8 mouse cellular contexts compared by ENCODE assay signal in the genomic region with DNA sequence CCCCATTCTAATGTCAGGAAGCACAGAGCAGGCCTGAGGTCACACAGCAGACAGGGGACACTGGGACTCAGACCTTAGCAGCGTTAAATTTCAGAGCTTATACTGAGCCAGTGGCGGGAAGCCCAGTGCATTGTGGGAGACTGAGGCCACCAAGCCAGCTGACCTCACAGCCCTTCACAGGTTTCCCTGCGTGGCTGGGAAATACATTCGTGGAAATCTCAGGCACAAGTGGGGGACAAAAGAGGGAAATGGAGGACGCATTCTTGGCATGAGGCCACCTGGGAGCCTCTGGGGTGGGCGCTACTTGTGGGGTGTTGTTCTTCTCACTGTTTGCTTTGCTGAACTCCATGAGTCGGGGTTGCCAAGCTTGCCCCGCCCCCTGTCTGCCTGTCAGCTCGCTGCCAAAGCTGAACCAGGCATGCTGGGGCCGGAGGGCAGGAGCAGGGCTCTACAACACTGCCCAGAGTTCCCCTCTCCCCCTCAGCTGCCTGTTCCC. TPM values are rescaled to one million over a fixed set of nuclear protein-coding genes. Genes with fewer than 3 reads are reported as not detected.
DNase-seq lines count a peak whose midpoint lies in the region; ATAC-seq and TF ChIP-seq lines count a peak whose summit lies in the region.

No protein-coding gene starts in this region.

- H3K4me2 ChIP-seq in hindbrain, embryonic 11.5 days (replicated peaks; ENCODE audit: low read depth, low read length), result no peak overlapping the region
- H3K4me2 ChIP-seq in midbrain, embryonic 11.5 days, result peak overlapping the region; percentile 8

- H3K4me1 ChIP-seq in hindbrain, embryonic 10.5 days (replicated peaks), result peaks cover 39% of the 10 kb centered on the region
- H3K4me1 ChIP-seq in hindbrain, embryonic 11.5 days (replicated peaks; ENCODE audit: control insufficient read depth, insufficient read depth, low read length), result peaks cover 4% of the 10 kb centered on the region; the same call in 1 of the 2 replicates
- peaks cover 9% of the 10 kb centered on the region for H3K4me1 ChIP-seq in heart, adult 2 months (ENCODE audit: control insufficient read depth, insufficient read depth, low read length)
- peaks cover 8% of the 10 kb centered on the region for H3K4me1 ChIP-seq in midbrain, embryonic 11.5 days (ENCODE audit: control insufficient read depth, insufficient read depth, low read length)

- whole genome bisulfite sequencing in hindbrain, embryonic 10.5 days, result 36% methylated on average over 10 of the region's 10 CpGs
- WGBS in hindbrain, embryonic 11.5 days, result 34% methylated on average over 10 of the region's 10 CpGs
- WGBS in heart, adult 2 months, result 10% methylated on average over 10 of the region's 10 CpGs
- WGBS in midbrain, embryonic 11.5 days, result 41% methylated on average over 10 of the region's 10 CpGs

- no peak for TF ChIP-seq EP300 in heart, adult 2 months (IDR thresholded peaks at IDR 0.05; ENCODE audit: insufficient read depth, low read depth, low read length)

- no peak for TF ChIP-seq CTCF in heart, adult 2 months (IDR thresholded peaks at IDR 0.05)

- TF ChIP-seq POLR2A in heart, adult 2 months (IDR thresholded peaks at IDR 0.05; ENCODE audit: insufficient read depth, low read depth, low read length), result no peak

- H3K27me3 ChIP-seq in hindbrain, embryonic 10.5 days (ENCODE audit: insufficient read depth, poor library complexity, severe bottlenecking), result 0 out of 2 replicates have a peak, but pooled peaks cover 9% of the 10 kb centered on the region
- no peaks in the 10 kb centered on the region for H3K27me3 ChIP-seq in hindbrain, embryonic 11.5 days (ENCODE audit: control insufficient read depth, insufficient read depth, low read length)
- no peaks in the 10 kb centered on the region for H3K27me3 ChIP-seq in heart, adult 2 months (ENCODE audit: control insufficient read depth, insufficient read depth, low read length)
- no peaks in the 10 kb centered on the region for H3K27me3 ChIP-seq in midbrain, embryonic 11.5 days (ENCODE audit: control insufficient read depth, insufficient read depth, low read length)

- H3K36me3 ChIP-seq in hindbrain, embryonic 10.5 days, result no peaks in the 10 kb centered on the region
- H3K36me3 ChIP-seq in hindbrain, embryonic 11.5 days (ENCODE audit: control insufficient read depth, insufficient read depth, low read length), result no peaks in the 10 kb centered on the region
- no peaks in the 10 kb centered on the region for H3K36me3 ChIP-seq in heart, adult 2 months (ENCODE audit: control insufficient read depth, insufficient read depth, low read length)
- H3K36me3 ChIP-seq in midbrain, embryonic 11.5 days (ENCODE audit: control insufficient read depth, insufficient read depth, low read length), result no peaks in the 10 kb centered on the region

- no peak for ATAC-seq in hindbrain, embryonic 11.5 days (ENCODE audit: low FRiP score)
- ATAC-seq in midbrain, embryonic 11.5 days (ENCODE audit: low FRiP score), result no peak

- H3K79me2 ChIP-seq in heart, adult 2 months (replicated peaks; ENCODE audit: control insufficient read depth, insufficient read depth, low read length), result no peaks in the 10 kb centered on the region

- peak overlapping the region; percentile 9; the same call in 1 of the 2 replicates for H3K4me3 ChIP-seq in hindbrain, embryonic 10.5 days
- no peak overlapping the region for H3K4me3 ChIP-seq in hindbrain, embryonic 11.5 days (ENCODE audit: low read depth, low read length)
- no peak overlapping the region for H3K4me3 ChIP-seq in heart, adult 2 months
- H3K4me3 ChIP-seq in midbrain, embryonic 11.5 days (ENCODE audit: low read depth, low read length), result no peak overlapping the region

- DNase-seq in hindbrain, embryonic 10.5 days (ENCODE audit: low spot score), result peak; percentile 17
- DNase-seq in hindbrain, embryonic 11.5 days (ENCODE audit: low spot score), result no peak
- DNase-seq in heart, adult 2 months, result peak; percentile 53 to 61
- peak; percentile 12 to 15 for DNase-seq in kidney, adult 8-10 months
- DNase-seq in midbrain, embryonic 11.5 days (ENCODE audit: low spot score, missing footprints), result no peak
- DNase-seq in gastrocnemius, postnatal 36 days, result no peak
- no peak for DNase-seq in thymus, postnatal 4 days
- DNase-seq in thymus, postnatal 36 days, result no peak

- intact Hi-C loops in heart, adult 2 months (cut with DNase I), result no loop called here
- intact Hi-C loops in gastrocnemius, postnatal 36 days (cut with DNase I), result loop anchor here (5.0 kb wide), 1 partner anchor 84 kb away; a partner anchor contains a TSS

- H3K9ac ChIP-seq in hindbrain, embryonic 11.5 days (ENCODE audit: low read depth, low read length), result no peak overlapping the region
- H3K9ac ChIP-seq in heart, adult 2 months (ENCODE audit: low read depth, low read length), result no peak overlapping the region
- H3K9ac ChIP-seq in midbrain, embryonic 11.5 days (ENCODE audit: low read length), result no peak overlapping the region

- peak overlapping the region; percentile 64 for H3K27ac ChIP-seq in hindbrain, embryonic 10.5 days
- no peak overlapping the region for H3K27ac ChIP-seq in hindbrain, embryonic 11.5 days (ENCODE audit: low read depth, low read length)
- peak overlapping the region; percentile 68 for H3K27ac ChIP-seq in heart, adult 2 months
- H3K27ac ChIP-seq in midbrain, embryonic 11.5 days (ENCODE audit: low read depth, low read length), result no peak overlapping the region

- H3K9me3 ChIP-seq in hindbrain, embryonic 10.5 days, result no peaks in the 10 kb centered on the region
- H3K9me3 ChIP-seq in hindbrain, embryonic 11.5 days (ENCODE audit: control insufficient read depth, low read length), result no peaks in the 10 kb centered on the region
- H3K9me3 ChIP-seq in midbrain, embryonic 11.5 days (ENCODE audit: control insufficient read depth, low read length), result no peaks in the 10 kb centered on the region

RNA-seq across cellular contexts. Expression of a gene that starts 29.9 kb away (rescaled TPM):
- polyA plus RNA-seq in hindbrain, embryonic 10.5 days (2016; fragmentation: Nextera tagmentation; extraction: Ambion mirVana), result 0.35 and 0.58 TPM in 2 replicates
- polyA plus RNA-seq in hindbrain, embryonic 11.5 days (2014; fragmentation: Nextera tagmentation; extraction: Ambion mirVana), result 0.25 and 0.71 TPM in 2 replicates
- 1 to 10 TPM; 1.8 to 3.2 TPM for total RNA-seq in heart, adult 2 months (2021)
- polyA plus RNA-seq in heart, adult 2 months (2012; rRNA removed), result 2.0 and 2.8 TPM in 2 replicates
- 0.08 and 0.12 TPM in 2 replicates for polyA plus RNA-seq in midbrain, embryonic 11.5 days (2014; fragmentation: Nextera tagmentation; extraction: Ambion mirVana)
- total RNA-seq in gastrocnemius, postnatal 36 days (2021), result under 1 TPM; 0.23 to 0.35 TPM

Comparison
In these comparisons a context has a peak if more than half of its experiments do, and no peak if none do; other contexts are left out.
1. DNase-seq: peak in hindbrain, embryonic 10.5 days (single experiment), heart, adult 2 months (2 of 2) and kidney, adult 8-10 months (2 of 2); none in hindbrain, embryonic 11.5 days (single experiment), midbrain, embryonic 11.5 days (single experiment), gastrocnemius, postnatal 36 days (0 of 2), thymus, postnatal 4 days (single experiment) and thymus, postnatal 36 days (0 of 2).
2. H3K27ac ChIP-seq: peak in hindbrain, embryonic 10.5 days (single experiment) and heart, adult 2 months (single experiment); none in hindbrain, embryonic 11.5 days (single experiment) and midbrain, embryonic 11.5 days (single experiment).